Comparison of ENCODE assay signal across 30 mouse cellular contexts in the genomic region with DNA sequence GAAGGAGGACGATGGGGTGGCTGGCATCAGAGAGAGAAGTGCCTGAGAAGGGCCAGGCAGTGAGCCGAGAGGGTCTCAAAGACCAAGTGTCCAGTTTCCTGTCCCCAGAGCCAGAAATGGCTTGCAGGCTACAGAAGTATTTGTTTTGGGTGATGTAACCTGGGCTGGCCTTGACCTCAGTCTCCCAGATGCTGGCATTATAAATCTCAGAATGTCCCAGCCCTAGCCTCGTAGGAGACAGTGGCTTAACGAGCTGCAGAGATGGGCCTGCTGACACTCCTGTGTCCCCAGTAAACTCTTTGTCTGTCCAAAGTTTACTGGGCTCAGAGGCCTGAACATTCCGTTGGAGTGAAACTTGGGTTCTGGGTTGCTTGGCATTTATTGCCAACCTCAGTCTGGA. TPM values are rescaled to one million over a fixed set of nuclear protein-coding genes. Genes with fewer than 3 reads are reported as not detected.
DNase-seq lines count a peak whose midpoint lies in the region; ATAC-seq lines count a peak whose summit lies in the region.
"Had no signal": no experiment of that assay in that cellular context is flagged by ENCODE, and none has a peak within 500 bp of the region (broad histone marks: within the 10 kb centered on the region; RNA-seq: fewer than 3 reads in every experiment).

No protein-coding gene starts in this region.

- peaks cover 21% of the 10 kb centered on the region for H3K4me1 ChIP-seq in kidney, embryonic 15.5 days
- H3K4me1 ChIP-seq in forebrain, embryonic 11.5 days (replicated peaks; ENCODE audit: control insufficient read depth, insufficient read depth, low read length) = no peaks in the 10 kb centered on the region
- H3K4me1 ChIP-seq: embryonic facial prominence, embryonic 13.5 days; forebrain, embryonic 12.5 days; heart, embryonic 12.5 days had no signal

- H3K4me2 ChIP-seq in kidney, embryonic 15.5 days = no peak overlapping the region
- no peak overlapping the region for H3K4me2 ChIP-seq in forebrain, embryonic 11.5 days (ENCODE audit: low read depth, low read length, severe bottlenecking)
- H3K4me2 ChIP-seq: embryonic facial prominence, embryonic 13.5 days; forebrain, embryonic 12.5 days; heart, embryonic 12.5 days; hindbrain, embryonic 14.5 days; neural tube, embryonic 15.5 days had no signal

- H3K27me3 ChIP-seq in kidney, embryonic 15.5 days = no peaks in the 10 kb centered on the region
- H3K27me3 ChIP-seq in forebrain, embryonic 11.5 days (ENCODE audit: control insufficient read depth, insufficient read depth, low read length) = no peaks in the 10 kb centered on the region
- H3K27me3 ChIP-seq: embryonic facial prominence, embryonic 13.5 days; forebrain, embryonic 12.5 days; heart, embryonic 12.5 days; neural tube, embryonic 15.5 days had no signal

- peaks cover 4% of the 10 kb centered on the region; the same call in 1 of the 2 replicates for H3K9me3 ChIP-seq in kidney, embryonic 15.5 days (replicated peaks)
- no peaks in the 10 kb centered on the region for H3K9me3 ChIP-seq in forebrain, embryonic 11.5 days (ENCODE audit: control insufficient read depth, low read length)
- H3K9me3 ChIP-seq: embryonic facial prominence, embryonic 13.5 days; forebrain, embryonic 12.5 days; G1E; heart, embryonic 12.5 days; neural tube, embryonic 15.5 days had no signal

- H3K9ac ChIP-seq in kidney, embryonic 15.5 days = no peak overlapping the region
- H3K9ac ChIP-seq in forebrain, embryonic 11.5 days (ENCODE audit: low read length) = no peak overlapping the region
- H3K9ac ChIP-seq: embryonic facial prominence, embryonic 13.5 days; forebrain, embryonic 12.5 days; heart, embryonic 12.5 days; hindbrain, embryonic 14.5 days; liver, embryonic 14.5 days; neural tube, embryonic 15.5 days had no signal

- 16% methylated on average over 5 of the region's 5 CpGs for WGBS in kidney, embryonic 15.5 days
- 61% methylated on average over 5 of the region's 5 CpGs for WGBS in forebrain, embryonic 11.5 days

- H3K27ac ChIP-seq in kidney, embryonic 15.5 days = no peak overlapping the region
- no peak overlapping the region for H3K27ac ChIP-seq in forebrain, embryonic 11.5 days (ENCODE audit: low read depth, low read length)
- H3K27ac ChIP-seq: embryonic facial prominence, embryonic 13.5 days; forebrain, embryonic 12.5 days; hindbrain, embryonic 14.5 days; layer of hippocampus, adult 2 months; left cerebral cortex, adult 2 months; liver, embryonic 14.5 days; macrophage; neural tube, embryonic 15.5 days had no signal

- peak; percentile 48; the same call in 1 of the 2 replicates for ATAC-seq in kidney, embryonic 15.5 days (replicated peaks; ENCODE audit: low FRiP score)
- ATAC-seq in forebrain, embryonic 11.5 days (replicated peaks; ENCODE audit: low FRiP score) = no peak
- ATAC-seq: intestine, postnatal 0 days had no signal

- H3K36me3 ChIP-seq in kidney, embryonic 15.5 days = no peaks in the 10 kb centered on the region
- H3K36me3 ChIP-seq in forebrain, embryonic 11.5 days (ENCODE audit: control insufficient read depth, insufficient read depth, low read length) = no peaks in the 10 kb centered on the region
- H3K36me3 ChIP-seq: embryonic facial prominence, embryonic 13.5 days; forebrain, embryonic 12.5 days; heart, embryonic 12.5 days; neural tube, embryonic 15.5 days had no signal

- intact Hi-C loops in left cerebral cortex, postnatal 10 days (cut with DNase I) = no loop called here

- H3K4me3 ChIP-seq in kidney, embryonic 15.5 days (replicated peaks) = no peak overlapping the region
- H3K4me3 ChIP-seq in forebrain, embryonic 11.5 days (ENCODE audit: low read depth, low read length) = no peak overlapping the region
- H3K4me3 ChIP-seq: embryonic facial prominence, embryonic 13.5 days; forebrain, embryonic 12.5 days; heart, embryonic 12.5 days; layer of hippocampus, adult 2 months; left cerebral cortex, adult 2 months; neural tube, embryonic 15.5 days had no signal

- peak; percentile 16 for DNase-seq in embryo, embryonic 11 days
- DNase-seq in embryo, embryonic 10.5 days (ENCODE audit: low spot score) = no peak
- DNase-seq in kidney, postnatal 14 days = no peak
- peak; percentile 81 for DNase-seq in adrenal gland, adult 2 months
- peak; percentile 69 to 76 for DNase-seq in adrenal gland, postnatal 36 days
- DNase-seq in left cerebral cortex, postnatal 10 days (ENCODE audit: extremely low spot score in 1 of 2, low spot score in 2 of 2) = no peak
- DNase-seq in forebrain, embryonic 11.5 days (ENCODE audit: low spot score) = no peak
- DNase-seq: cerebellum, adult 9-10 months; cerebellum, postnatal 36 days; gastrocnemius, postnatal 14 days; heart, postnatal 4 days; lung, adult 2 months; lung, postnatal 10 days; midbrain, embryonic 14.5 days; retina, postnatal 1 day; right cerebral cortex, postnatal 14 days; spleen, adult 18-20 months; thymus, postnatal 14 days had no signal

RNA-seq across cellular contexts. Expression of a gene that starts 55.8 kb away (rescaled TPM):
- 66.3 and 70.0 TPM in 2 replicates for polyA plus RNA-seq in kidney, embryonic 15.5 days (2015; fragmentation: Nextera tagmentation; extraction: Ambion mirVana)
- total RNA-seq in adrenal gland, adult 2 months (2021) = 10 to 100 TPM; 12.6 to 22.5 TPM
- 4.1 and 5.1 TPM in 2 replicates for polyA plus RNA-seq in adrenal gland, adult 2 months (2012; rRNA removed)
- total RNA-seq in adrenal gland, postnatal 36 days (2021) = 10 to 100 TPM; 14.2 to 25.2 TPM
- total RNA-seq in left cerebral cortex, postnatal 10 days (2021) = 10 to 100 TPM; 10.9 to 13.7 TPM
- 44.5 and 46.4 TPM in 2 replicates for polyA plus RNA-seq in forebrain, embryonic 11.5 days (2014; fragmentation: Nextera tagmentation; extraction: Ambion mirVana)

Comparison
In these comparisons a context has a peak if more than half of its experiments do, and no peak if none do; other contexts are left out.
1. DNase-seq: peak in embryo, embryonic 11 days (single experiment), adrenal gland, adult 2 months (single experiment) and adrenal gland, postnatal 36 days (2 of 2); none in embryo, embryonic 10.5 days (single experiment), kidney, postnatal 14 days (single experiment), left cerebral cortex, postnatal 10 days (0 of 2) and forebrain, embryonic 11.5 days (single experiment).